Mouse (Mus musculus) layer of hippocampus, postnatal 25 days (tissue): Measurements from ENCODE around the gene Ccdc113. TPM values are rescaled to one million over a fixed set of nuclear protein-coding genes. Genes with fewer than 3 reads are reported as not detected.

Source experiments
- DNase-seq, 2 experiments: peaks; one replicate each; pipeline ENCODE4 v3.0.0; 2022; ENCODE audit warnings: mixed read lengths in 2 of 2, low spot score in 1 of 2; ENCODE audit errors: extremely low spot score in 1 of 2
- total RNA-seq, 2 experiments: library from RNA; stranded (reverse); gene quantifications; 2 replicates each; pipeline ENCODE4 v1.2.3; 2021

The Ccdc113 gene
- 1 to 10 TPM in 1 of 2 experiments, under 1 TPM in 1; 0.94 to 1.3 TPM for total RNA-seq

DNA sequence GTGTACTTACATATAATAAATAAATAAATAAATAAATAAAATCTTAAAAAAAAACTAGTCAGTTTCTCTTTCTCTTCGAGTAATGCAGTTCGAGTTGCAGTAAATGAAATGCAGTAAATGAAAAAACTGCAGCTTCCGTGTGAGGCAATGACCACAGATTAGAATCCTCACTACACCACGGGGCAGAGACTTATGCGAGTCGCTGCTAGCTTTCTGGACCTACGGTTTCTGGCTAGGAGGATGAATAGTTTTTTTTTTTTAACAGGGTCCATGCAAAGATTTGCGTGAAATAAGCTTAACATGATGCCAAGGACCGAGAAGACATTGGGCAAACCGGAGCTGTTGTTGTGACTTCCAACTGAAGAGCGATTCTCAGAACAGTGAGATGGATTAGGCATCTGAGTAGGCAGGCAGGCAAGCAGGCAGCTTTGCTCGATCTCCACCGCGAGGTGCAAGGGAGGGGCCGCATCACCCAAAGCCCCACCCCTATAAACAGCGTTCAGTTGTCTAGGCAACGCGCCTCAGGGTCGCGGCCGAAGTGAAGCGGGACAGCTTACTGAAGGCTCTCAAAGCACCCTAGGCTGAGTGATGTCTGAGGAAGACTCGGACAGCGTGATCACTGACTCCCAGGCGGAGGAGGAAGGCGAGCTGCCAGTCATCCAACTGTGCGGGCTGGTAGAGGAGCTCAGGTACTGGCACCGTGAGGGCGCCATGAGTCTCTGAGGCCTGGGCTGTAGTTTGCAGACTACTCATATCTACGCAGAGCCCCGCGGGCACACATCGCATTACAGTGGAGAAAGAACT lies at the start of gene Ccdc113:
Gene Ccdc113 (plus strand): TSS at position 502 of the 804 bp plus-strand sequence.
- DNase-seq: peak; percentile 27 to 54

- no peak for DNase-seq
These were observed 45.8 kb upstream of the Ccdc113 start for GRCm38 (mm10) chr8:95487800-95488697.

GRCm38 (mm10) chr8:95488698-95489332 lies 45.1 kb upstream of the Ccdc113 start:
- peak; percentile 82 to 84 for DNase-seq

- DNase-seq: no peak
These were observed 43.9 kb upstream of the Ccdc113 start, which contains the start of gene Csnk2a2 for GRCm38 (mm10) chr8:95490006-95490405. Gene Csnk2a2, minus strand, starts transcription at chr8:95490039.

- no peak for DNase-seq
These were observed 41.8 kb upstream of the Ccdc113 start for GRCm38 (mm10) chr8:95492057-95492456.

- DNase-seq: no peak
These were observed 38.4 kb upstream of the Ccdc113 start for GRCm38 (mm10) chr8:95495444-95495843.

DNA sequence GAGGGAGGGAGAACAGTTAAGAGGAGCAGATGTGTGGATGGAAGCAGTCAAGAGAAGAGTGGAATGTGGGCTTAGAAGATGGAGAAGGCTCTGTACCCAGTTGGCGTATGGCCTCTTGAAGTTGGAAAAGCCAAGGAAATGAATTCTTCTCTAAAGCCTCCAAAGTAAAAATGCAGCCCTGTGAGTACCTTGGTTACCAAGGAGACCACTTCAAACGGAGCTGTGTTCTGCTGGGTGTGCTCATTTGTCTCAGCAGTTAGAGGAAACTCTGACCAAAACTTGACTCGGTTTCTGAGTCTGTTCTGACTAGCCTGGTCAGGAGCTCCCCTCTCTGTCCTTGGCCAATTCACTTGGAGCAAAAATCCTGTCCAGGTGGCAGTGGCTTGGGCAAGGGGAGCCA lies 37.5 kb upstream of the Ccdc113 start:
- no peak for DNase-seq

DNA sequence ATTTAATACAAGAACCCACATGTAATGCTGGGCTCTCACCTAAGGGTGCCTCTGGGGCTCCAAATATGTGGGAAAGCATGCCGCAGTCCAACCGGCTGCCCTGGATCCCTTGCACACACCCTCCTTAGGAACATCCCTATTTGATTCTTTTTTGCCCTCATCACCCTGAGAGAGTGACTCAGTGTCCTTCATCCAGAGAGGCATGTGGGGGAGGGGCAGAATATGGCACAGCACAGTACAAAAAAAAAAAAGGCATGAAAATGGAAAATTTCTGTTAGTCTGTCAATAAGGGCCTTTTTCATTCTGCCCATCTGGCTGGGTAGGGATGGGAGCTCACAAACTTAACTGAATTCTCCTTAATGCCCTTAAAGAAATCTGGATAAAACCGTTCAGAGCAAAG lies 36.1 kb upstream of the Ccdc113 start:
- no peak for DNase-seq

DNA sequence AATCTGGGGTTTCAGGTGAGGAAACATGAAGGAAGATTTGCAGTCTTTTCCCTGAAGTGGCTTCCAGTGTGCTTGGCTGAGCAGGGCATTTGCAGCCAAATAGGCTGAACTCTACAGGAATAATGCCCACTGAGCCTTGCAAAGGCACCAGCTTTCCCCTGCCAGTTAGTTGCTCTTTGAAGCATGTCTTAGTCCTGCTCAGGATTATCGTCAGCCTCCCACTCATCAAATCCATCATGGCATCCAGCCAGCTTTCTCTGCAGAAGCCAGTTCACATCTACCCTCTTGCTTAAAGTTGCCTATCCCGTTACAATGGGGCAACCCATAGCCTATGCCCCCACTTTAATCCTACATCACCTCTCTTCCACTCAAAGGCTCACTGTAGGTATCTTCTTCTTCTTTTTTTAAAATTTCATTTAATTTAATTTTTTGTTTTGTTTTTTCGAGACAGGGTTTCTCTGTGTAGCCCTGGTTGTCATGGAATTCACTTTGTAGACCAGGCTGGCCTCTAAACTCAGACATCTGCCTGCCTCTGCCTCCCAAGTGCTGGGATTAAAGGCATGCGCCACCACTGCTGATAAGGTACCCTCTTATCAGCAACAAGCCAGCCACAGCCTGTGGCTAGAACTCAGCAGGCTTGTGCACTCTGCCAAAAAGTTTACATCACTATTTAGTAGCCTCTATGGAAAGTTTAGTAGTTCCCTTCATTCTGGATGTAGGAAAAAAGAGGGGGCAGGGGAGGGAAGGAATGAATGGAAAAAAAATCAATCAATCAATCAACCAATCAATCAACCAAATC lies 34.4 kb upstream of the Ccdc113 start:
- no peak for DNase-seq

GRCm38 (mm10) chr8:95500436-95500835 lies 33.4 kb upstream of the Ccdc113 start:
- DNase-seq: no peak

- DNase-seq: no peak
These were observed 31.5 kb upstream of the Ccdc113 start for GRCm38 (mm10) chr8:95502431-95502830.

GRCm38 (mm10) chr8:95504835-95505234 lies 29.1 kb upstream of the Ccdc113 start:
- DNase-seq: no peak

DNA sequence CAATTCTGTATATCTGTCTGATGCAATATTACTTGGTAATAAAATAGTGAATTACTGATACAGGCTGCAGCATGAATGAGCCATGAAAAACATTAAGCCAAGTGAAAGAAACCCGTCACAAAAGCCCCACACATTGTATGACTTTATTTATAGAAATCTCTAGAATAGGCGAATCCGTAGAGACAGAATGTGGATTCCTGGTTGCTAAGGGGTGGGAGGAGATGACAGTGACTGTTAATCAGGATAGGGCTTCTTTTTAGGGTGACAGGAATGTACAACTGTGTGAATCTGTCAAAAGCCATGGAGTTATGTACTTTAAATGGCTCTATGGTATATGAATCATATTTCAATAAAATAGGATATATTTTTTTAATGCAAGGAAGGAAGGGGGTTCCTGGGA lies 28.3 kb upstream of the Ccdc113 start:
- DNase-seq: no peak

GRCm38 (mm10) chr8:95506245-95506644 lies 27.6 kb upstream of the Ccdc113 start:
- DNase-seq: no peak

DNA sequence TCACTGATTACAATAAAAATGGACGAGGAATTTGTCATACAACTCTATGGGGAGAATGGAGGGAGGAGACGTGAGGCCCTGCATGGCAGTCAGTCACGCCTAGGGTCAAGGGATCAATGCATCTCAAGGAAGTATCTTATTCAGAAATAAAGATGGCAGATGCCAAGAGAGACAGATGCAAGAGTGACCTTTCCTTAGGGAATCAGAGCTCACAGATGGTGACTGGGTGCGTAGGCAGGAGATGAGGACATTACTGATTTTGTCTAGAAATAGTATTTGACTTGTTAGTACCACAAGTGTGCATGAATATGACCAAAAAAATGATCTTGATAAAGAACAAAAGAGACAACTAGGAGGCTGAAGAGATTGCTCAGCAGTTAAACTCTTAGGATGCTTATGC lies 21.6 kb upstream of the Ccdc113 start:
- DNase-seq: no peak

DNA sequence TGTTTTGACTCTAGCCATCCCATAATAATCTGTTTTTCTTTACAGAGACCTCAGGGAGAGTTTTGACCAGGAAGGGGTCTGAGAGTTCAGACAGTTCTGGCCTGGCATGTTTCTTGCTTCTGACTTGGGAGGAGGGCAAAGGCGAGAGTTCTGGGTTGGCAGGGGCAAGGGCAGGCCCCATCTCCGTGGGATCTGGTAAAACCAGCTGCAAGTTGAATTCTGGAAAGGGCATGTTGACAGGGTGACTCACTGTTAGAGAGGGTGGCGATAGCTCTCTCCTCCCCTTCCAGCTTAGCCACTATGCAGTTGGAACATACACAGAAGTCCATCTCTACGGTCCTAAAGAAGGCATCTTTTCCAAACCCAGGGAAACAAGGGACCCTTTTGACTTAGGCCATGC lies 20.7 kb upstream of the Ccdc113 start:
- no peak for DNase-seq

DNA sequence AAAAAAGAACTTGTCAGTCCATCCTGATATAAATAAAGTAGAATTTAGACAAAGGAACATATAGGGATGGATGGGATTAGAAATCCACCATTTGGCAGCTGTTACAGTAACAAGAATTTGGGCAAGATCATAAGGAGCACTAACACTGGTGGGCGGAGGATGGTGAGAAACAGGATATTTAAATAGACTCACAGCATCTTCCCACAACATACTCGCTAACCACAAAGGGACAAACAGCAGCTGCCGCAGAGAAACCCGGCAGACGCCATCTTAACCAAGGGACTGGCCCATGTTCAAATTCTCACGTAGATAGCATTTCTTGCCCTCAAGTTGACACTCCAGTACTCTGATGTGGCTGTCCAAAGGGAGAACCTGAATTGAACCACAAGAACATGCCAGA lies 17.0 kb upstream of the Ccdc113 start:
- no peak for DNase-seq

- no peak for DNase-seq
These were observed 9.9 kb upstream of the Ccdc113 start for GRCm38 (mm10) chr8:95523991-95524390.

DNA sequence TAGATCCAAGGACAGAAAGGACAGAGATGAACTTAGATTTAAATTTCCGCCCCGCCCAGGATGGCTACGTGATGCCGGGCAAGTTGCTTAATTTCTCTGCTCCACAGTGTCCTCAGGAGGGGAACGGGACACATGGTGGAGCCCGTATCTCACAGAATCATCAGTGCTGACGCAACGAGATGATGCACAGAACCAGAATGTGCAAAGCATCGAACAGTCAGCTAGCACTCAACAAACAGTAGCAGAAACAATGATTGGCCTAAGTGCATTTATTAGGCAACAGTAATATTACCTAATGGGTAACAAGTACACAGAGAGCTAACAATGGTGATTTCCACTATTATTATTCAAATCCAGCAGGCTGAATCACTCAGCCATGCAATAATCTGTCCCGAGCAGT lies 5.7 kb upstream of the Ccdc113 start:
- no peak for DNase-seq

- no peak for DNase-seq
These were observed 5.1 kb upstream of the Ccdc113 start for GRCm38 (mm10) chr8:95528750-95529310.
